Mouse (Mus musculus) layer of hippocampus, adult 9-10 months (tissue): ENCODE measurements around the gene Hpgds.

Experiments used
- DNase-seq: peaks from one replicate; pipeline ENCODE4 v3.0.0; 2022; ENCODE audit warnings: low spot score

Gene Hpgds

DNA sequence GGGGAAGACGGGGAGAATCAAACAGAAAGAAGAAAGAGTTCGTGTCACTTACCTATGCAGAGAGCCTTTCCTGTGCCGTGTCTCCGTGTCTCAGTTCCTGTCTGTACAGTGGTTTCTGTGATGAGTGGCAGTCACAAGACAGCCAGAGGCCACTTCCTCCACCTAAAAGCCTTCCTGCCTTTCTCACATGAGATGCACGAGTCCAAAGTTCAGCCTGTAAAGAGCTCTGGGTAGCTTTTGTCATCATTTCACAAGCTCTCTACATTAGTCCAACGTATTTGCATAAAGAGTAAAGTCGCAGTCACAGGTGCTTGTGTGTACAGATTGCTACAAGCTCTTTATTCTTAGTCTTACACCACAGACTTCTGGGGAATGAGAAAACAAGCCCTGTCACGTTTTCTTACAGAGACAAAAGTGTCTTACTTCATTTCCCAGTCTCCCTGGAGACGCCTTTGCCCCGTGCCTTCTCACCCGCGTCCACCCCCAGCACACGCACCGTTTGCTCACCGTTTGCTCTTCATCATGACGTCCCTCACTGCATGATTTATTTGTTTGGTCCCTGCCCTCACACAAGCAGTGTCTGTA is at the start of gene Hpgds:
Gene Hpgds (minus strand): TSS at position 288 of the 585 bp plus-strand sequence.
- DNase-seq = no peak

DNA sequence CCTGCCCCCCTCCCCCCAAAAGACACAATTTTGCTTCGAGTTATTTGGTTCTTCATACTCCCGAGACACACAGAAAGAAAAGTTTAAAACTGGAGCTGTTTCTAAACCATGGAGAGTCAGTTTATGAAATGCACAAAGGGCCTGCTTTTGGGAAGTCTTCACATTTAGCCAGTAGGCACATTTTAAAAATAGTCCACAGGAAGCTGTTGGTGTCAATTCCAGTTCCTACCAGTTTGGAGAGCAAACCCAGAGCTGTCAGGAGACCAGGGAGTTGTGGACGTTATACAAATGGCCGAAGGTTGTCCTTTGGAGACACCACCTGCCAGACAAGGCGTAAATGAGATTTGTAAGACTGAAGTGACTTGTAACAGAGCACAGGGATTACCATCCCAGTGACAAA is 20.3 kb upstream of the Hpgds start:
- DNase-seq = no peak

DNA sequence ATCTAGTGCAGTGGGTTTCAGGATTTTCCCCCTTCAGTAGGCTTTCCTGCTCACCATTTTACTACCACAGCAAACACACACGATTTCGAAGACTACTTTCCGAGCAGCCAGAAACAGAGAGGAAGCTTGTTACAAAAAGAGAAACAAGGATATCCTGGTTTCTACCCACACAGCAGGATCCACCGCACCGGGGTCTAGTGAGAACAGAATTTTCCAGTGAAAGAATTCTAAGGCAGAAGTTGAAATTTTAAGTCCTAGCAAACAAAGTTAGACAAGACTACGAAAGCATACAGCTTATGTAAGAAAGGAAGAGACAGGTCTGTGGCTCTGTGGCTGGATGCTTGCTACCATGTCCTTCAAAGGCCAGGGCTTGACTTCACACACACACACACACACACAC is 19.4 kb upstream of the Hpgds start:
- no peak for DNase-seq

DNA sequence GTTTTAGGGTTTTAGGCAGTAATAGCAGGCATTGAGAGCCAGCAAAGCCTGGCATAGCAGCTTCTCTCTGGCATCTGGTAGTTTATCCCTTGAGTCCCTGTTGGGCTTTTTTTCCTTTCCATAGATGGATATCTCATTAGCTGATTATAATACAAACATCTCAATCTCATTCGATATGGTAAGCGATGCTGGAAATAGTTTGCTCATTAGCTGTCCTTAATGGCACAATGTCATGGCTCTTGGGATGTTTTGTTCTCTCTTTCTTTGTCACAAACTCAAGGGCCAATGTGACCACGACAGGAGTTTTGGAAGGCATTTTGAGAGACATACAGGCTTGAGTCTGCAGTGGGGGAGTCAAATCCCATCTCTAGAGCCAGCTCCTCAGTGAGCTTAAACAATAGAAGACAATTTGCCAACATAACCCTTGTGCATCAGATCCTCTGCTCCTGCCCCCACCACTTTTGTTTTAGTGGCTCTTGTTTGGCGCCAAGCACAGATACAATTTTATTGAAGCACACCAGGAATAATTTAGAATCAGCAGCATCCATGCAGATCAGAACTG is 14.8 kb upstream of the Hpgds start:
- no peak for DNase-seq

DNA sequence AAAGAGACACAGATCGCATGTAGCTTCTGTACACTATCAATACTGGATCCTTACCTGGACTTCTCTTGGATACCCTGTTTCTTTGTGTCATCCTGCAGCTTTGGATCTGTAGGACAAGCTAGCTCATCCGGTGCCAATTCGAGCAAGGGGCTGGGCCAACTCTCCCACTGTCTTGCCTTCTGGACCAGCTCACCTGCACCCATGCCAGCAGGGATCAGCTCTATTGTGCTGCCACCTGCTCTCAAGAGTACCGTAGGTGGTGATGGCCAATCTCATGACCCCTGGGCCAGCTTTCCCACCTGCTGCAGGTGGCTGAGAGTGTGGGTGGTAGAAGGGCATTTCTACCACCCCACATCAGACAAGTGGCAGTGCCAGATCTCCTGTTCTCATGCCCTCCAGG is 12.3 kb upstream of the Hpgds start:
- DNase-seq = no peak

DNA sequence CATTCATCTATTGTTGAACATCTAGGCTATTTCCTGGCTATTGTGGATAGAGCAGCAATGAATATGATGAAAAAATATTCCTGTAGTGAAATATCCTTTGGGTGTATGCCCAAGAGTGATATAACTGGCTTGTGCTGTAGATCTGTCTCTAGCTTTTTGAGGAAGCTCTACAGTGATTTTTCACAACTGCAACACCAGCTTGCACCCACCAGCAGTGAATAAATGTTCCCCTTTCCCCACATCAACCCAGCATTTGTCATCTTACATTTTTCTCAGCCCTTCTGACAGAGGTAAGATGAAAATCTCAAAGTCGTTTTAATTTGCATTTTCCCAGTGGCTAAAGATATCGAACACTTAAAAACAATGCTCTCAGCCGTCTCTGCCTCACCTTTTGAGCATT is 8.9 kb upstream of the Hpgds start:
- DNase-seq = no peak

DNA sequence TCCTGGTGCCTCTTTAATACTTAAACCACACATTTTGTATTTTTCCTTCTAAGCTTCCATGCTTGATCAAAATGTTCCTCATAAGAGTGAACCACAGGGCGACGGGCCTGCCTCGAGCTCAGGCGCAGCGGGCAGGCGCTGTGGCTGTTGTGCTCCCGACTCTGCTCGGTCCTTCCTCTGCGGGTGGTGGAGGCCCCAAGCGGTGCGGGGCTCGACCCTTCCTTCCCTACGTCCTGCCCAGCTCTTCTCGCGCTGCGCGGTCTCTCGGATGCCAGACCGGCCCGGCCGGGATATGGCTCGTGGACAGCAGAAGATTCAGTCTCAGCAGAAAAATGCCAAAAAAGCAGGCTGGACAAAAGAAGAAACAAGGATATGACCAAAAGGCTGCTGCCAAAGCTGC is 6.0 kb upstream of the Hpgds start:
- DNase-seq = no peak

DNA sequence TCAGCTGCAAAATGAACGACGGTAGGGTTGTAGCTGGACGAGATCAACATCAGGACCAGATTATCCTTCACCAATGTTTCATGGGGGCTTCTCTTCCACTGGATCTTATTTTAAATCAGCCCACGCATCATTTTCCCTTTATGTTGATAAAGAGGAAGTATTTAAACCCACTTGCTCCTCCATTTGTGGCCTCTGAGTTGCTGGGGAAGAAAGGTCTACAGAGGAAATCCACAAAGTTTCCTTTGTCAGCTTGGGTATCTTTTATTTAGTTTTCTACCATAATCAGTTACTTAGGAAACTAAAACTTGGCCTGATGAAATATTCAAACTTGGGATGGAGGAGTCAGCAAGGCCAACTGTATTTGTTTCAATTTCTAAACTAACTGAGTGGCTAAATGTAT is 1.7 kb upstream of the Hpgds start:
- DNase-seq = no peak

DNA sequence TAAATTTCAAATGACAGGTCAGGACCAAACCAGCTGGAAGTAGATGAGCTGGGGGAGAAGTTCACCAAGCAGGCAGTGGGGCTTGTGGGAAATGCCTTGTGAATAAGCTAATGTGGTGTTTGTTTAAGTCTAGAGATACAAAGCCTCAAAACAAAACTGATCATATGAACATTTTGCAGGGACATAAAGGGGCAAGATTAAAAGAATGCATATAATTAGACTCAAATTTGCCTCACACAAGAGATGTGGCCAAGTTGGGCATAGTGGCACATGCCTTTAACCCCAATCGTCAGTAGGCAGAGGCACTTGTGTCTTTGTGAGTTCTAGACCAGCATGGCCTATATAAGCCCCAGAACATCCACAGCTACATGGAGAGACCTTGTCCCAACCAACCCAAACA is 2.4 kb downstream of the Hpgds start:
- DNase-seq = no peak

DNA sequence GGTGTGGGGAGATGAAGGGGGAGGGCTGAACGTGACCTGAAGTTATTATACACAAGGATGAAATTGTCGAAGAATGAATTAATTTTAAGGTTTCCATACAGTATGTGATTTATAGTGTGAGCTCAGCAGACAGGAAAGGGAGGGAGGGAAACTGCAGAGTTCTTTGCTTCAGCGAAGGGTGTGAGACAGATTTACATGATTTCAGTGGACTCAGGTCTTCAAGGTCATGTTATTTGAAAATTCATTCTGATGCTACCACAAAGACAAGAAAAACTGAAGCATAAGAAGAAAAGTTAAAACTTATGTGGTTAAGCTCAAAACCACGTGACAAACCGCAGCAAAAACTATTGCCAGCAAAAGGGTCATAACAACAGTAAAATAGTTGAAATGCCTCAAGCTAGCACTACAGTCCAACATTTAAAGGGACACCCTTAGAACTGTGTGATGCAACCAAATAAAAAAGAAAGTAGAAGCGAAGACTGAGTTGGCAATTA is 3.9 kb downstream of the Hpgds start:
- DNase-seq = no peak

DNA sequence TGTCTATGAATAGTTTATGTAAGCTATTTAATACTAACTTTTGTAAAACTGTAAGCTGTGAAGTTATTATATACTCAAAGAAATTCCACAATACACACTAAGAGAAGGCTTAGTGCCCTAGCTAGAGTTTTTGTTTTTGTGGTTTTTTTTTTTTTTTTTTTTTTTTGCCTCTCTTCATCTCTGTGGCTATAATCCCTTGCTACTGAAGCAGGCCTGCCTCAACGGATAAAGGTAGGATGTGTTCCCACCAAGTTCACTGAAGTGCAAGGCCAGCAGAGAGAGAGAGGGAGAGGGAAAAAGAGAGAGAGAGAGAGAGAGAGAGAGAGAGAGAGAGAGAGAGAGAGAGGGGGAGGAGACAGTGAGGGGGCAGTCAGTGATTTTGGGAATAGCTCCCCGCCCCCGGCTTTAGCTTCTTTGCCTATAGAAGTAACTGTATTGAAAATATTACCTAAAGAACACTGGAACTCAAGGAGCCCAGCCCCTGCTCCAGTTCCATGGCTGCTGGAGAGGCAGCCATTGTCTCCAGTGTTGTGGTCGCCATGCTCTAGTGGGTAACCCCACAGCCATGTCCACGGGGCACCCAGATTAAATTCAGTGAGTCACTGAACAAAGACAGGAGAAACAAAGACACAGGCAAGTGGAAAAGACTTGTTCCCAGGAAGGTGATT is 4.5 kb downstream of the Hpgds start:
- DNase-seq = no peak

DNA sequence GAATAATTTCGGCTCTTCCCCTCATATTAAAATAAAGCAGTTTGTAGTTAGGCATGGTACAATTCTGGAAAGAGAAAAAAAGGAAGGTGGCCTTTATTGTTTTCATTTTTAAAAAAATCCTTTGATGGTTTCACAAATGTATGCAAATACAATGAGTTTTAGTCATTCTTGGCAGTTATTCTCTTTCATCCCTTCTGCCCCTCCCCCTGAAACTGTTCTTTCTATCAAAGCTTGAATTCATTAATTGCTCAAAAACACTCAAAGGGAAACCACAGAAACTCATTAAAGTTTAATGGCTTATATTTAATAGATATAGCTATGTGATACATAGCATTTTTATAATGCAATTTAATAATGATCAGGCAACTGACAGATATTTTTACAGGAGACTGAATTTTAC is 6.5 kb downstream of the Hpgds start:
- no peak for DNase-seq

DNA sequence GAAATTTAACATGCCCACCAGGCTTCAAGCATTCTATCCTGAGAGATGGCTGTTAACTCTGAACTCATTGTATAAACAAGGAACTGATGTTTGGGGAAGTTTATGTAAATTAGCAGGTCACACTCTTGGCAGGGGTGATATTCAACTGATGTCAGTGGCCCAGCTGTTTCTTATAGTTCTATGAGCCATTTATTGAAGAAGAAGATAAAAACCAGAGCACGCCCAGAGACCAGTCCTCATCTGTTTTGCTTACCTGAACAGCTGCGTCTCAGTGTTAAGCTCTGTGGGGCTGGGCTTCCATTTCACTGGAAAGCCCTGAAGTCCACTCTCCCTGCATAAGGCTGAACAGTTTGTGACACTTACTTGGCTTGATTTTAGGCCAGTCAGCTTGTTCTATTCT is 6.9 kb downstream of the Hpgds start:
- no peak for DNase-seq

DNA sequence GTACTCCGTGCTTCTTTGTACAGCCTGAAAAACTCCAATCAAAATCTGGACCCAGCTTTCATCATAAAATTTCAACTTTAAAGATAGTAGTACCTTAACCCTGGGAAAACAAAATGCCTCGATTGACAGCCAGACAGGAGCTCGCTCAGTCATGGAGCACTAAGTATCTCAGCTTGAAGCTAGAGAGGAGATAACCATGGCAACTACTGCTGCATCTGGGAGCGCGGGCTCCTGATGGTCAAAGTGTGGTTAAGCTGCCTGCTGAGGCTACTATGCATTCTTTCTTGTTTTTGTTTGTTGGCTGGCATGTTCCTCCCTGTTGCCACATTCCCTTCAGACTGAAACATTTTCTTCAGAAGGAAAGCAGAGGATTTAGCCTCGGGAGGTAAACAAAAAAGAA is 12.3 kb downstream of the Hpgds start:
- DNase-seq = no peak

DNA sequence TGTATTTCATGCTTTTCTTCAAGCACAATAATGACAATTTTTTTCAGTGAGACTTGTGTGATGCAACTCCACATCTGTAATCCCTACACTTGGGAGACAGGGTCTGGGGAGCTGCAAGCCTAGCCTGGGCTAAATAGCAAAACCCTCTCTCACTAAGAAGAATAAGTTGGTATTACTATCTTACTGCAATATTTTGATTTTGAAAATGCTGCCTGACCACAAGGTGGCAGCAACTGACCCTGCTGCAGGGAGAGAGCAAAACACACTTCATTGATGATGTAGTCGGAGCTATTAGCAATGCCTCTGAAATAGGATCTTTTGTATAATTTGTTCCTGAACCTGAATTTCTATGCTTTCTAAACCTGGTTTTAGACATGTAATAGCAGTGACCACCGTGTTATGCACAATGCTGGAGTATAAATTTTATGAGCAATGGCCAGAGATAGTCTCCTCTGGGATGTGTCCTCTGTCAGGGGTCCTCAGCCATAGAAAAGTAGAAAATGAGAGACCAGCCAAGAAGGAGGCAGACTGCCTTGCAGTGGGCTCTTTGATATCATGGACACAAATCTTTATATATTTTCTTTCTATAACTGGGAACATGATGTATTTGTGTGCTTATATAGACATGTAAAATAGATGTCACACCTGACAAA is 18.5 kb downstream of the Hpgds start:
- peak; percentile 45 for DNase-seq

DNA sequence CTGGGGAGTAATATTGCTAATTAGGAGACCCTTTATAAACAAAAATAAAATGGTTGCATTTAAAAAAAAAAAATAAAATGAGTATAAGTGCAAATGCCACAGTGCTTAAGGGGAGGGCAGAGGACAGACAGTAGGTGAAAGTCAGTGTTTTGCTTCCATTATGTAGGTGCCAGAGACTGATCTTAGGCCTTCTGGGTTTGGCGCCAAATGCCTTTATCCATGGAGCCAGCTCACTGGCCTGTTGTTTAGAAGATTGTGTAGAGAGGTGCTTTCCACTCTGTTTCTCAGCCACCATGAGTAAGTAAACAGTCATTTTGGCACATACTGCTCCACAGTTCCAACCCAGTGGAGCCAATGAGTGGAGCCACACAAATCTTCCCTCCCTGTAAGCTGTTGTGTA is 27.2 kb downstream of the Hpgds start:
- no peak for DNase-seq

DNA sequence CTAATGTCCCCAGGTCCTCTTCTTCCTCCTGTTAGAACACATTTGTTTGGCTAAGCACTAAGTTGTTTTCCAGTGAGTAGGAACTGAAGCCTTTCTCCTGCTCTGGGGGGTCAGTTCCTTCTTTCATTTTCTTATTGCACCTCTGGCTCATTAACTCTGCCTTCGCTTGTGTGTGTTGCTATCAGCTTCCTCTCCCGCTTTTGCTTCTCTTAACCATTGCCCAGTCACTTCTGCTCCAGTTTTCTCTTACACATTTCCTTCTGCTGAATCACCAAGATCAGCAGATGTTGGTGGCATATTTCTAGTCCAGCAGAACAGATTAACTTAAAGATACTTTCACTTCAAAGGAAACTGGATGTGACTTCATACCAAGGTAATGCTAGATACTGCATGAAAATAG is 29.8 kb downstream of the Hpgds start:
- no peak for DNase-seq

DNA sequence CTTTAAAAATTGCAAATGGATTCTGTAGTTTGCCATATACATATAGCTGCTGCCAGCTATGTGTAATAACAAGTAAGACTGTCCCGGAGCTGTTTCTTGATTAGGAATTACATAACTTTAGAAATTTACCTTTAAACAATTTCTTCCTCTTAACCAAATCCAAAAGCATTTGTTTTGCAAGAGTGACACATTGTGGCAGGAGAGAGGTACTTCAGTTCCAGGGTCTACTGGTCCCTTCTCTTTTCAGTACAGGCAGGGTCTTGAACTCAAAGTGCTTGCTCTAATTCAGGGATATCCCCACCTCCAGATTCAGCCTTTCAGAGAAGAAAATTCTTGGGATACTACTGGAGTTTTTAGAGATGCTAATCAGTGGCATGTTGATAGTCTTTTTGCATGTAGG is 65.6 kb downstream of the Hpgds start:
- no peak for DNase-seq

DNA sequence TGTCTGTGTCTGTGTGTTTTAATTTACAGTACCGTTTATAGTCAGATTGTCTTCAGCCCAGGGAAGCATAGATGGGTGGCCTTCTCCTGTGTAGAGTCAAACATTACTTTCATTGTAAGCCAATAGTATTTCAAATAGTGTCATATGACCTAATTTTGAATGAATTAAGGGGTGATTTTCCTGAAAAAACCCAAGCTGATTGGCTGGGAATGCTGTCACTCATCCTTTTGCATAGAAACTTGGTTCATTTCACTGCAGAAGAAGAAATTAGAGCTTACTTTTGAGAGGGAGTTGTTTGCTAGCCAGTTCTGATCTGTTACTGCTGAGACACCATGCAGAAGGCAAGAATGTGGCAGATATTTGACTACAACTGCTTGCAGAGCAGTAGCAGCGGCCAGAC is 69.5 kb downstream of the Hpgds start:
- no peak for DNase-seq
